Mouse (Mus musculus): ENCODE measurements around the gene Agps. TPM values are rescaled to one million over a fixed set of nuclear protein-coding genes. Genes with fewer than 3 reads are reported as not detected.
A peak's percentile ranks its signal among the peaks of the same experiment; 100 is the strongest.

Gene Agps
- 10 to 100 TPM; 33.7 to 36.8 TPM for total RNA-seq (2021)
- long read RNA-seq, experiment 1, full-length matches to known transcripts, result 43 of 52 reads
- long read RNA-seq, experiment 1, partial matches to known transcripts, result 3 of 52 reads
- long read RNA-seq, experiment 1, other reads (novel, unspliced or antisense), result 6 of 52 reads
- long read RNA-seq, experiment 2, full-length matches to known transcripts, result 32 of 37 reads
- long read RNA-seq, experiment 2, partial matches to known transcripts, result 3 of 37 reads
- long read RNA-seq, experiment 2, other reads (novel, unspliced or antisense), result 2 of 37 reads

DNA sequence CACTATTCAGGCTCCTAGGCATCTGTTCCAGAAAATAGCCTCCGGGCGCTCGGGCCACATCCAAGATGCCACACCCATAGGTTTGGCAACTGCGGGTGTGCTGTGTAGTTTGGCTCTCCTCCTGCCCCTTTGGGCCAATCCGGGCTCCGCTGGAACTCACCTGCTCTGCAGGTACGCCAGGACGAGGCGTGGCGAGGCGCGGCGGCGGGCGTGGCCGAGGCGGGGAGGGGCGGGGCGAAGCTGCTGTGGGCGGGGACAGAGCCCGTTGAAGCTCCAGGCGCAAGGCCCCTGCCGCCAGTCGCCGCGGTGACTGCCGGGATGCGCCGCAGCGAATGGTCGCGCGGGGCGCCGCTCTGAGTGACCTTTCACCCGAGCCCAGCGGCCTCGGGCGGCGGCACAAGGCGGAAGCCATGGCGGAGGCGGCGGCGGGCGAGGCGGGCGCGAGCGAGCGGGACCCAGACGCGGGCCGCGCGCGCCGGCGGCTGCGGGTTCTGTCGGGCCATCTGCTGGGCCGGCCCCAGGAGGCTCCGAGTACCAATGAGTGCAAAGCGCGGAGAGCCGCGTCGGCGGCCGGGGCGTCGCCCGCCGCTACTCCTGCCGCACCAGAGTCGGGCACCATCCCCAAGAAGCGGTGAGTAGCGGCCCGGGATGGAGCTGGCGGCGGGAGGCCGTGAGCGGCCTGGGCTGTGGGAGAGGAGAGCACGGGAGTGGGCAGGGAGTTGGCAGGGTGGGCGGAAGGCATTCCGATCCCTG, at the start of gene Agps:
Gene Agps, plus strand, starts transcription at position 297 of the 753 bp plus-strand sequence.
- intact Hi-C loops (cut with DNase I), result loop anchor here (5.0 kb wide), 1 partner anchor 175 kb away; the partner anchor contains the start of gene Hnrnpa3
- peak; percentile 14 for TF ChIP-seq CTCF (IDR thresholded peaks at IDR 0.05)
- peak; percentile 90 to 91 for DNase-seq (ENCODE audit: extremely low spot score in 1 of 2, low spot score in 2 of 2)
- H3K27ac ChIP-seq, result peak within 1 kb of the TSS; percentile 73
- H3K4me3 ChIP-seq, result peak within 1 kb of the TSS; percentile 88

DNA sequence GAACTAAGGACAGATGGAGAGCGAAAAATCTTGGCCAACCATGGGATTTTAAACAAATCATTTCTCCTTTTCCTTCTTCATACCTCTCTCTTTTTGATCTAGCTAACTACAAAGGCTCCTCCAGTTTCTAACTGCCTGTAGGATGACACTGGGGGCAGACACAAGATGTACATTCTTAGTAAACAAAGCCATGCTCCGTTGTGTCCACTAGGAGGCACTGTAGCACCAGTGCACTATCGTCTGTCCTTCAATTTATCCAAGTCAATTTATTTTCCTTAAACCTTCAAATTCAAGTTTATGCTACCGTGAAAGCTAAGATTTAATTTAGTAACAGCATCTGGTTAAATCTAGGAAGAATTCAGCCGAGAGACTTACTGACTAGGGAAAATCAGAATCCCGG, 45.9 kb upstream of the Agps start:
- H3K27ac ChIP-seq, result no peak overlapping the region
- intact Hi-C loops (cut with DNase I), result loop anchor here (2.0 to 5.0 kb wide), 4 partner anchors 61 to 285 kb away; no protein-coding TSS in a partner anchor
- no peak overlapping the region for H3K4me3 ChIP-seq
- no peak for DNase-seq (ENCODE audit: extremely low spot score in 1 of 2, low spot score in 2 of 2)
- peak; percentile 81 for TF ChIP-seq CTCF (IDR thresholded peaks at IDR 0.05)

DNA sequence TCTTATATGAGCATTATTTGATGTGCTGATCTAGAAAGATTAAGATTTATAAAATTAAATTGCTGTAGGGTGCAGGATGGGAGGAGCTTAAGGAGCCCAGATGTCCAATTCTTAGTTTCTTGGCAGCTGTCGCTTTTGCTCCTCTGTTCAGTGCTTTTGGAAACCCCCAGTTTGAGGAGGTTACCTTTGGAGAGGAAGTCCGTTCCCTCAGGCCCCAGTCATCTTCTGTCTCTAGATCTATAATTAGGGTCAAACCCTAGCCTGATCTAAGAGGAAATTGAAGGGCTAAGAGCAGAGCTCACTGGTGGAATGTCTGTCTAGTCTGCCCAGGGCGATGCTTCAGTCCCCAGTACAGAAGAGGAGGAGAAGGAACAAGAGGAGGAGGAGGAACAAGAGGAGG, 43.5 kb upstream of the Agps start:
- no peak for TF ChIP-seq CTCF (IDR thresholded peaks at IDR 0.05)
- intact Hi-C loops (cut with DNase I), result loop anchor here (5.0 kb wide), 2 partner anchors 94 to 174 kb away; no protein-coding TSS in a partner anchor
- Histone ChIP-seq H3K4me3 (no peak overlapping the region), H3K27ac (no peak overlapping the region)
- no peak for DNase-seq (ENCODE audit: extremely low spot score in 1 of 2, low spot score in 2 of 2)

DNA sequence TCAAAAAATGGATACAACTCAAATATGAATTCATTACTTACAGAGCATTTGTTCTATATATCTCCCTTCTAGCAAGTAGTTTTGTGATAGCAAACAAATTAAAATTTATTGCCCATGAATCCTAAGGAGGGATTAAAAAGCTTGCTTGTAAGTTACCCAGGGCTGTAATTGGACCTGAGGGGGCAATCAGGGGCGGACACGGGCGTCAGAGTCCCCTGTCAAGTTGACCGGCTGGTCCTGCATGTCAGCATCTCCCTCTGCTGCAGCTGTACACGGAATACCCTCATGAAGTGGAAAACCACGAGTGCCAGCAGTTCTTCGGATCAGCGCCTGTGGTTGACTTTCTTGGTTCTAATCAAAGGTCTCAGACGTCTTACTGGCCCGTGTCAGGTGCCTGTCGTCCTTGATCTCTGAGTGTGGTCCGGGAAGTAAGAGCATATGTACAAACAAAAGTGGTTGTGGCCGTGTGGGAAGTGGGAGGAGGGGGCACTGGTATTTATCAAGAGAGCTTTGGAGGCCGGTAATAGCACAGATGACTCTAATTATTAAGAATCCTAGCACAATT, 41.9 kb upstream of the Agps start:
- no peak for DNase-seq (ENCODE audit: extremely low spot score in 1 of 2, low spot score in 2 of 2)
- H3K27ac ChIP-seq, result no peak overlapping the region
- intact Hi-C loops (cut with DNase I), result loop anchor here (5.0 kb wide), 2 partner anchors 92 to 172 kb away; no protein-coding TSS in a partner anchor
- H3K4me3 ChIP-seq, result no peak overlapping the region
- TF ChIP-seq CTCF (IDR thresholded peaks at IDR 0.05), result no peak

DNA sequence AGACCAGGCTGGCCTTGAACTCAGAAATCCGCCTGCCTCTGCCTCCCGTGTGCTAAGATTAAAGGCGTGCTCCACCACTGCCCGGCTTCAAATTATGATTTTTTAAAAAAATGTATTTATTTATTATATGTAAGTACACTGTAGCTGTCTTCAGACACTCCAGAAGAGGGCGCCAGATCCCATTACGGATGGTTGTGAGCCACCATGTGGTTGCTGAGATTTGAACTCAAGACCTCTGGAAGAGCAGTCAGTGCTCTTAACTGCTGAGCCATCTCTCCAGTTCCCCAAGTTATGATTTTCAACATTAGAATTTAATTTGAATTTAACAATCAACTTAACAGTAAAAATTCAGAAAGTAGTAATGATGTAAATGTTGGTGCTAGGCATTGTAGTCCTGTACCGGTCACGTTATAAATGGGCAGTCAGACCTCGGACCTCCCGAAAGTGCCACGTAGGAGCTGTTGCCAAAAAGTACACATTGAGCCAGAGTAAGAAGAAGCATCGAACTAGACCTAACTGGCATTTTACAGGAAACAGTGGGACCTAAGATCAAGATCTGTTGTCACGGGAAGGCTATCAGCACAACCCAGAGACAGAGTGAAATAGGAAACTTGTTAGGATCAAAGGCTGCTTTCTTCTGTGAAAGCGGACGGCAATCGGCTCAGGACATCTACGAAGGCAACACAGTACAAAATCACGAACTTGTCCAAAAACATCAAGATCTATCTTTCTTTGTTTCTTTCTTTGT, 40.2 kb upstream of the Agps start:
- TF ChIP-seq CTCF (IDR thresholded peaks at IDR 0.05), result peak; percentile 42
- no peak overlapping the region for H3K4me3 ChIP-seq
- intact Hi-C loops (cut with DNase I), result no loop called here
- H3K27ac ChIP-seq, result no peak overlapping the region
- DNase-seq (ENCODE audit: extremely low spot score in 1 of 2, low spot score in 2 of 2), result no peak

DNA sequence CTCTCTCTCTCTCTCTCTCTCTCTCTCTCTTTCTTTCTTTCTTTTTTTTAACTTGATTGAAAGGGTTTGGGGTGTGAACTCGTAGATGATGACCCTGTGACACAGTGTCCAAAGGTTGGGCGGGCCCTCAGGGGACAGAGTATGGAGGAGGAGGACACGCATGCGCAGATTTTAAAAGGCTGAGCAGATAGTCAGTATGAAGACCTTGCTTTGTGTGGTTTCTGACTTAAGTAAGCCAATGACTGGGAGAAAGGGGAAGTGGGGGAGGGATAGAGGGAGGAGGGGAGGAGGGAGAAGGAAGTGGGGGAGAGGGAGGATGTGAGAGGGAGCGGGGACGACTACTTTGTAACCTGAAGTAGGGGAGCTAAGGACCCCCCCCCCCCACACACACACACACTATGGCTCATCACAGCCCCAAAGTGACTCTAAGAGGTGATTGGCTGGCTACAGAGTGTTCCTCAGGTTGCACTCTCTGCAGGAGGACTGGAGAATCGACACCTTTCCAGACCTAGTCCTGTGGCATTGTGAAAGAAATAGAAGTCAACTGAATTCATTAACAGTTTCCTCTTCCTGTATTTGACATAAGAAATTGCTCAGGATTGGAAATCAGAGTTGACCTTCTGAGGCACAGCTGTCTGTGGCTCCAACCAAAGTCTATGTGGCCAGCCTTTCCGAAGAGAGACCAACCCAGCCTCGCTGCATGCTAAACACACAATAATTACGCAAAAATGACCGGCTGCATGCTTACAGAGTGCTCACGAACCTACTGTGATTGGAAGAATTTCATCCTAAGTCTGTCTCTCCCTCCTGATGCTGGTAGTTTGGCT, 39.4 kb upstream of the Agps start:
- no peak overlapping the region for H3K27ac ChIP-seq
- DNase-seq (ENCODE audit: extremely low spot score in 1 of 2, low spot score in 2 of 2), result no peak
- H3K4me3 ChIP-seq, result no peak overlapping the region
- intact Hi-C loops (cut with DNase I), result no loop called here
- no peak for TF ChIP-seq CTCF (IDR thresholded peaks at IDR 0.05)

DNA sequence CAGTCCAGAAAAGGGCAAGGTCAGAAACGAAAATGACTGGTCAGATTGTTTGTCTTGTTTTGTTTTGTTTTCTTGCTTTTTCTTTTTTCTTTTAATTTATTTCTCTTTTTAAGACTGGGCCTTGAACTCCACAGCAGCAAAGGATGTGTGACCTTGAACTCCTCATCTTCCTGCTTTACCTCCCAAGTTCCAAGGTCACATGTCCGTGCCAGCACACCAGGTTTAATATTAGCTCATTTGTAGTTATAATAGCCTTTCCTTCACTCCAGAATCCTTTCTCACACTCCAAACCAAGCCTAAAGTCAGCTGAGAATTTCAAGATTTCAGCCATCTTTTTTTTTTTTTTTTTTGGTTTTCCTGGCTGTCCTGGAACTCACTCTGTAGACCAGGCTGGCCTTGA, 35.8 kb upstream of the Agps start:
- no peak overlapping the region for H3K4me3 ChIP-seq
- no peak overlapping the region for H3K27ac ChIP-seq
- TF ChIP-seq CTCF (IDR thresholded peaks at IDR 0.05), result no peak
- no peak for DNase-seq (ENCODE audit: extremely low spot score in 1 of 2, low spot score in 2 of 2)
- intact Hi-C loops (cut with DNase I), result no loop called here

DNA sequence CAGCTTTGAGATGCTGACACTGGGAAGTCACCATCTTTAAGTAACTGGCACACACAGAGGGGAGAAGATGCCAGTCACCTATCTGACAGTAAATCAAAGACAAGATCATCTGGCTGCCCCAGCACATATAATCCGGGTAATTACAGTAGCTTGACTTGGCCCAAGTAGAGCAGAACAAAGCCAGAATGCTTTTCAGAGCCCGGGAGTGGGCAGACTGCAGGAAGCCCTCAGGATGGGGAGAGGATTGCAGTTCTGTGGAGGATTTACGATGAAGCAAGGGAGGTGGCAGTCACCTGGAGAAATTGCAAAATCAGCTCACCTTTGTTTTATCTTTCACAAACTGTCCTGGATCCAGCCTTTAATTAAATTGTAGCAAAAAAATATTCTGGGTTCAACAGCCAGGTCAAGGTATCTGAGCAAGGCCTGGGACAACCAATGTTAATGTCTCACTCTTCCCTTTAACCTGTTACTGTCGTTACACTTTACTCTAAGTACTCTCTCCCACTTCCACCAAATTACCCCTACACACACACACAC, 33.5 kb upstream of the Agps start:
- Histone ChIP-seq H3K4me3 (no peak overlapping the region), H3K27ac (no peak overlapping the region)
- DNase-seq (ENCODE audit: extremely low spot score in 1 of 2, low spot score in 2 of 2), result no peak
- intact Hi-C loops (cut with DNase I), result no loop called here
- TF ChIP-seq CTCF (IDR thresholded peaks at IDR 0.05), result no peak

DNA sequence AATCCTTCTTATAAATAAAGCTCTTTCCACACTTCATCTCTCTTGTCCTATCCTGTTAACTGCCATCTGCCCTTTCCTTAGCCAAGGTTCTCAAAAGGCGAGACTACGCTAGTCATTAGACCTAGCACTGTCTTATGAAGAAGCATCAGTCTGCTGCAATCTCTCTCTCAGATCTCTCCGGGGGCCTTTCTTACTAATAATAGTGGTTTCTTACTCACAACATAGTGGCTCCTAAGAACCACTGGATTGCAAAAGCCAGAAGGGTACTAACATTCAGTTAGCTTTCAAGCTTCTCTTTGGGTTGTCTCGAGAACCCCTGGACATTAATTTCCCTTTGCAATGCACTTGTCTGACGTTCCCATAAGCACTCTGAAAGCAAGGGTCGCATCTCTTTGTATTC, 26.2 kb upstream of the Agps start:
- Histone ChIP-seq H3K27ac (no peak overlapping the region), H3K4me3 (no peak overlapping the region)
- no peak for TF ChIP-seq CTCF (IDR thresholded peaks at IDR 0.05)
- intact Hi-C loops (cut with DNase I), result no loop called here
- no peak for DNase-seq (ENCODE audit: extremely low spot score in 1 of 2, low spot score in 2 of 2)

DNA sequence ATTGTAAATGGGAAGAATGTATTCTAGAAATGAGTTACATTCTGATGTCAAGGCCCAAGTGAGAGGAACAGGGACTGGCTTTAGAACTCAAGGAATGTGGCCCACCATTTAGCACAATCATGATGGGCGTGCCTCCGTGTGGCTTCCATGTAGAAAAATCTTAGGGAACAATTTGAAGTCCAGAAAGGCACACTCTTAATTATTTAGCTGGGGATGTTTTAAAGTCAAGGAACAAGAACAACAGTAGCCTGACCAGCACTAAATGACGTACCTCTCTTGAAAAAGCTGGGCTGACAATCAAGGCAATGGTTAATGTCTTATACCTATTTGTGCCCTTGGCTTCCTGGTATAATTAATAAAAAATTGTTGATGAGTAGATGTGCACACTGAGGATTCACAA, 25.1 kb upstream of the Agps start:
- no peak overlapping the region for H3K4me3 ChIP-seq
- DNase-seq (ENCODE audit: extremely low spot score in 1 of 2, low spot score in 2 of 2), result no peak
- no peak for TF ChIP-seq CTCF (IDR thresholded peaks at IDR 0.05)
- intact Hi-C loops (cut with DNase I), result no loop called here
- H3K27ac ChIP-seq, result no peak overlapping the region

DNA sequence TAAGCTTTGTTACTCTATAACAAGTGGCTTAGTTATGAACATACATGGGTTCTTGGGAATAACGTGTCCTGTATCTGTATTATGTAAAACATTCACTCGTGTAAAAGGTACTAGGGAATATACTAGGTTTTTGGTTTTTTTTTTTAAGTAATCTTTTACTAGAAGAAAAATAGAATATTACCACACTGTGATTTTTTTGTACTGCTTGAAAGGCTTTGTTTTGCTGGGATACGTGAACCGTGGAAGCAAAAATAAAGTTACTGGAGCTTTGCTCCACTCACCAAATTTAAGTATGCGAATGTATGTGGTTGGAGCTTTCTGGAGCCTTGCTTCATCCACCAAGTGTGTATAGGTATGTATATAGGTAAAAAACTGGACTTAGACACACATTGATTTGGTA, 24.5 kb upstream of the Agps start:
- no peak for DNase-seq (ENCODE audit: extremely low spot score in 1 of 2, low spot score in 2 of 2)
- no peak overlapping the region for H3K27ac ChIP-seq
- TF ChIP-seq CTCF (IDR thresholded peaks at IDR 0.05), result no peak
- no peak overlapping the region for H3K4me3 ChIP-seq
- intact Hi-C loops (cut with DNase I), result no loop called here

Data from left cerebral cortex, adult 2 months (tissue).